Comparison of ENCODE assay signal across 9 mouse cellular contexts in genomic region chr2:179863266-179863665, GRCm38 (mm10).
DNase-seq lines count a peak whose midpoint lies in the region; ATAC-seq and TF ChIP-seq lines count a peak whose summit lies in the region.
"Had no signal": no experiment of that assay in that cellular context is flagged by ENCODE, and none has a peak within 500 bp of the region (broad histone marks: within the 10 kb centered on the region; RNA-seq: fewer than 3 reads in every experiment).

No protein-coding gene starts in this region.

- no peaks in the 10 kb centered on the region for H3K9me3 ChIP-seq in hindbrain, embryonic 11.5 days (ENCODE audit: control insufficient read depth, low read length)
- H3K9me3 ChIP-seq in hindbrain, embryonic 14.5 days (ENCODE audit: control insufficient read depth, low read length): no peaks in the 10 kb centered on the region

- no peaks in the 10 kb centered on the region for H3K27me3 ChIP-seq in hindbrain, embryonic 11.5 days (ENCODE audit: control insufficient read depth, insufficient read depth, low read length)
- H3K27me3 ChIP-seq in hindbrain, embryonic 14.5 days (ENCODE audit: control insufficient read depth, insufficient read depth, low read length): no peaks in the 10 kb centered on the region
- no peaks in the 10 kb centered on the region for H3K27me3 ChIP-seq in small intestine, adult 2 months (ENCODE audit: control insufficient read depth, insufficient read depth, low read length)

- H3K4me1 ChIP-seq in hindbrain, embryonic 11.5 days (replicated peaks; ENCODE audit: control insufficient read depth, insufficient read depth, low read length): no peaks in the 10 kb centered on the region
- H3K4me1 ChIP-seq in hindbrain, embryonic 14.5 days (replicated peaks; ENCODE audit: control insufficient read depth, insufficient read depth, low read length): no peaks in the 10 kb centered on the region
- no peaks in the 10 kb centered on the region for H3K4me1 ChIP-seq in small intestine, adult 2 months (ENCODE audit: control insufficient read depth, insufficient read depth, insufficient read length, low read length)

- TF ChIP-seq POLR2A in small intestine, adult 2 months (IDR thresholded peaks at IDR 0.05; ENCODE audit: low read depth, low read length): no peak

- no peaks in the 10 kb centered on the region for H3K36me3 ChIP-seq in hindbrain, embryonic 11.5 days (ENCODE audit: control insufficient read depth, insufficient read depth, low read length)
- no peaks in the 10 kb centered on the region for H3K36me3 ChIP-seq in hindbrain, embryonic 14.5 days (replicated peaks; ENCODE audit: control insufficient read depth, insufficient read depth)
- no peaks in the 10 kb centered on the region for H3K36me3 ChIP-seq in small intestine, adult 2 months (ENCODE audit: control insufficient read depth, insufficient read depth, low read length)

- peak; percentile 44 for DNase-seq in hindbrain, embryonic 11.5 days (ENCODE audit: low spot score)
- DNase-seq in hindbrain, embryonic 14.5 days (ENCODE audit: low spot score): no peak
- DNase-seq in right cerebral cortex, postnatal 4 days: peak; percentile 52
- DNase-seq in right cerebral cortex, postnatal 25 days: no peak
- peak; percentile 21 for DNase-seq in embryo, embryonic 10 days (ENCODE audit: low spot score)
- no peak for DNase-seq in neural tube, embryonic 10.5 days (ENCODE audit: extremely low spot score, low spot score)
- DNase-seq: gastrocnemius, postnatal 10 days had no signal

- H3K4me2 ChIP-seq in hindbrain, embryonic 11.5 days (replicated peaks; ENCODE audit: low read depth, low read length): no peak overlapping the region
- H3K4me2 ChIP-seq in hindbrain, embryonic 14.5 days (replicated peaks): no peak overlapping the region

- no peak overlapping the region for H3K9ac ChIP-seq in hindbrain, embryonic 11.5 days (ENCODE audit: low read depth, low read length)
- H3K9ac ChIP-seq in hindbrain, embryonic 14.5 days: no peak overlapping the region

- ATAC-seq in hindbrain, embryonic 11.5 days (ENCODE audit: low FRiP score): no peak
- ATAC-seq in hindbrain, embryonic 14.5 days (ENCODE audit: low FRiP score): no peak
- ATAC-seq: activated CD4-positive, CD25-positive, alpha-beta regulatory T cell, adult 4 months had no signal

- peak; percentile 21; the same call in 1 of the 2 replicates for TF ChIP-seq CTCF in small intestine, adult 2 months (IDR thresholded peaks at IDR 0.05; ENCODE audit: extremely low read depth, insufficient read length, insufficient replicate concordance, low read depth, low read length)

- WGBS in hindbrain, embryonic 11.5 days: 70% methylated on average over 3 of the region's 3 CpGs
- 79% methylated on average over 3 of the region's 3 CpGs for WGBS in hindbrain, embryonic 14.5 days
- 62% methylated on average over 3 of the region's 3 CpGs for WGBS in small intestine, adult 2 months

- no peak overlapping the region for H3K4me3 ChIP-seq in hindbrain, embryonic 11.5 days (ENCODE audit: low read depth, low read length)
- H3K4me3 ChIP-seq in hindbrain, embryonic 14.5 days (replicated peaks; ENCODE audit: low read length): no peak overlapping the region
- no peak overlapping the region for H3K4me3 ChIP-seq in small intestine, adult 2 months (ENCODE audit: low read depth, low read length)

- no peak overlapping the region for H3K27ac ChIP-seq in hindbrain, embryonic 11.5 days (ENCODE audit: low read depth, low read length)
- no peak overlapping the region for H3K27ac ChIP-seq in hindbrain, embryonic 14.5 days
- no peak overlapping the region for H3K27ac ChIP-seq in small intestine, adult 2 months (ENCODE audit: insufficient read depth, low read depth, low read length)

Comparison
In these comparisons a context has a peak if more than half of its experiments do, and no peak if none do; other contexts are left out.
1. DNase-seq: peak in hindbrain, embryonic 11.5 days (single experiment), right cerebral cortex, postnatal 4 days (single experiment) and embryo, embryonic 10 days (single experiment); none in hindbrain, embryonic 14.5 days (single experiment), right cerebral cortex, postnatal 25 days (single experiment) and neural tube, embryonic 10.5 days (single experiment).